Mouse (Mus musculus) intestine, embryonic 16.5 days (tissue): ENCODE data around the gene Susd2. TPM values are rescaled to one million over a fixed set of nuclear protein-coding genes. Genes with fewer than 3 reads are reported as not detected.

Experiments
- ATAC-seq: fragments of 200-750 bp; cut with Nextera tagmentation; 2 replicates; pipeline ENCODE4 v1.8.0; 2017; ENCODE audit warnings: moderate TSS enrichment, moderate library complexity
- H3K27ac ChIP-seq: fragments of 300-500 bp; sonication (generic); 2 replicates; pipeline ENCODE4 v1.5.1; 2014; ENCODE audit warnings: mild to moderate bottlenecking, low read length
- H3K27me3 ChIP-seq: fragments of 300-500 bp; sonication (generic); replicated peaks from 2 replicates; pipeline ENCODE4 v1.6.1; 2014; ENCODE audit warnings: low read length, control low read depth, mixed read lengths; ENCODE audit not compliant: control insufficient read depth, insufficient read depth
- H3K36me3 ChIP-seq: fragments of 300-500 bp; sonication (generic); 2 replicates; pipeline ENCODE4 v1.6.1; 2014; ENCODE audit warnings: low read length, control low read depth; ENCODE audit not compliant: control insufficient read depth, insufficient read depth
- H3K4me1 ChIP-seq: fragments of 300-500 bp; sonication (generic); 2 replicates; pipeline ENCODE4 v1.6.1; 2014; ENCODE audit warnings: low read length, control low read depth, mixed read lengths; ENCODE audit not compliant: control insufficient read depth, insufficient read depth
- H3K4me2 ChIP-seq: fragments of 300-500 bp; sonication (generic); 2 replicates; pipeline ENCODE4 v1.6.1; 2014; ENCODE audit warnings: low read depth, low read length, control low read depth
- H3K4me3 ChIP-seq: fragments of 300-500 bp; sonication (generic); 2 replicates; pipeline ENCODE4 v1.5.1; 2014; ENCODE audit warnings: mild to moderate bottlenecking, low read length
- H3K9ac ChIP-seq: fragments of 300-500 bp; sonication (generic); 2 replicates; pipeline ENCODE4 v1.6.1; 2014; ENCODE audit warnings: low read depth, low read length
- H3K9me3 ChIP-seq: fragments of 300-500 bp; sonication (generic); 2 replicates; pipeline ENCODE4 v1.6.1; 2016; ENCODE audit warnings: low read length, control low read depth; ENCODE audit not compliant: control insufficient read depth
- WGBS: fragments of 180-500 bp; shearing (Covaris S2); extraction: QIAGEN DNeasy Blood & Tissue Kit; methylation state at CpG from one replicate; pipeline ENCODE4 v1.1.7; 2014; 5-methylcytosine and 5-hydroxymethylcytosine counted together
- polyA plus RNA-seq: library from polyadenylated mRNA; unstranded; fragments of >200 nt; fragmentation: Nextera tagmentation; extraction: Ambion mirVana; gene quantifications from 2 replicates; pipeline ENCODE4 v1.2.1, GENCODE M21; 2015

Susd2 gene
- polyA plus RNA-seq, 1 experiment from 2014 or later: 19.1 TPM

DNA sequence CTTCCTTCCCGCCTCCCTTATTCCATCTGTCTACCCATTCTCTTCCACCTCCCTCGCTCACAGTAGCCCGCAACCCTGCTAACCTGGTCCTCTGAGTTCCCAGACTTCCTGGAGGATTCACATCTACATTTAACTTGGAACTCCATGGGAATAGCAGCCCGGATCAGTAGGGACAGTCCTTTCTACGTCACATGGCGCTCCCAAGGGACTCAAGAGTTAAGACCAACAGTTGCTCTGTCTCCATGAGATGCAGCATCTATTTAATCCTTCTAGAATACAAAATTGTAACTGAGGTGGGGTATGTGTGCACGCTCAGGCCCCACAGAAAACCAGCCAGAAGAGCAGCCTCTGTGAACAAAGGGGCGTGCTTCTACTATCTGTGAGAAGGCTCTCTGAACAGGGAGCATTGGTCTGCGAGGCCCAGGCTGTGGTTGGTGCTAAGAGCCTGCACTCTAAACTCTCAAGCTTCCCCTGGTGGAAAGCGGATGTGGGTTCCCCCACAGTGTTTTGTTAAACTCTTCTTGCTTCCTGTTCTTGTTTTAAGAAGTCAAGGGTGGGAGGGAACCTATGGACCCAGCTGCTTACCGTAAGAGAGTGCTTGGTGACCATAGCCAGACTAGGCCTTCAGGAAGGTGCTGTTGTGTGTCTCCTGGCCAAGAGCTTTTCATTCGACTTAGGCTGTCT lies 52.5 kb downstream of the Susd2 start:
- Histone ChIP-seq H3K36me3 (no peaks in the 10 kb centered on the region), H3K27ac (peak overlapping the region; percentile 59), H3K4me2 (peak overlapping the region; percentile 26; the same call in 1 of the 2 replicates), H3K9me3 (no peaks in the 10 kb centered on the region), H3K9ac (peak overlapping the region; percentile 8; the same call in 1 of the 2 replicates), H3K4me3 (no peak overlapping the region), H3K27me3 (no peaks in the 10 kb centered on the region), H3K4me1 (peaks cover 25% of the 10 kb centered on the region)
- peak; percentile 36; the same call in 1 of the 2 replicates for ATAC-seq
- WGBS: 66% methylated on average over 12 of the region's 12 CpGs

DNA sequence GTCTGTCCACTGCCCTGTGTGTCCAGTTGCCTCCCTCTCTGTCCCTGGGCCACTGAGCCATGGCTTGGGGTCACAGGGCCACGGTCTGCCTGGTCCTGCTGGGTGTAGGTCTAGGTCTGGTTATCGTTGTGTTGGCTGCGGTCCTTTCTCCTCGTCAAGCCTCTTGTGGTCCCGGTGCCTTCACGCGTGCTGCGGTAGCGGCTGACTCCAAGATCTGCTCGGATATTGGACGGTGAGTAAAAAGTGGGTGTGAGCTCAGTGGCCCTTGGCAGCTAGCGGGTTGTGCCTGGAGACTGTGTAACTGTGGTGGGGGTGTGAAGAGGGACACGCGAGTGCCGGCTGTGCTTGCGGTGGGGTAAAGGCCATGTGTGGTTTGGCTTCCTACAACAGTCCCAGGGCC lies 54.2 kb downstream of the Susd2 start:
- 54% methylated on average over 16 of the region's 16 CpGs for WGBS
- Histone ChIP-seq H3K4me3 (peak overlapping the region; percentile 39), H3K36me3 (no peaks in the 10 kb centered on the region), H3K9me3 (no peaks in the 10 kb centered on the region), H3K4me2 (peak overlapping the region; percentile 54), H3K4me1 (peaks cover 25% of the 10 kb centered on the region), H3K27ac (peak overlapping the region; percentile 64), H3K9ac (peak overlapping the region; percentile 64), H3K27me3 (no peaks in the 10 kb centered on the region)
- 0 out of 2 replicates have a peak, but pooled peaks have one; percentile 17 for ATAC-seq

DNA sequence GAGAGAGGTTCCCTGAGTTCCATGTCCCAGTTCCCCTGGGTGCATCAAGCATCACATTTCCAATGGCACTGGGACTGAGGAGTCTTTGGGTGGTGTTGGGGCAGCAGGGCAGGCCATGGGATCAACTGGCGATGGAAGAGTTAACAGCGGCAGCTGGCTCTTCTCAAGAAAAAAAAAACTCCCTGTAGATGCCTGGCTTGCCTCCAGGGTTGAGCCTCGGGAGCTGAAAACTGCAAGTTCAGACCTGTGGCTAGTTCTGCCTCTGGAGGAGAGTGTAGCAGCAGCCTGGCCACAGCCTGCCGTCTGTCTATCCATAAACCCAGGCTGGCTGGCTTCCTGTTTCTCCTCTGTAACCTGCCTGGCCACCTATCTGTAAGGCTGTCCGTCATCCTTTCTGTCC lies 54.7 kb downstream of the Susd2 start, which contains the start of gene Ggt5:
Gene Ggt5, plus strand, starts transcription at position 212 of the 400 bp plus-strand sequence.
- peak within 1 kb of the TSS; percentile 64 for H3K27ac ChIP-seq
- peak within 1 kb of the TSS; percentile 64 for H3K9ac ChIP-seq
- no peaks in the 10 kb centered on the region for H3K36me3 ChIP-seq
- peak; percentile 45; the same call in 1 of the 2 replicates for ATAC-seq
- peak within 1 kb of the TSS; percentile 39 for H3K4me3 ChIP-seq
- peaks cover 25% of the 10 kb centered on the region for H3K4me1 ChIP-seq
- H3K9me3 ChIP-seq: no peaks in the 10 kb centered on the region
- no peaks in the 10 kb centered on the region for H3K27me3 ChIP-seq
- peak within 1 kb of the TSS; percentile 54 for H3K4me2 ChIP-seq
- WGBS: 18% methylated on average over 5 of the region's 5 CpGs

DNA sequence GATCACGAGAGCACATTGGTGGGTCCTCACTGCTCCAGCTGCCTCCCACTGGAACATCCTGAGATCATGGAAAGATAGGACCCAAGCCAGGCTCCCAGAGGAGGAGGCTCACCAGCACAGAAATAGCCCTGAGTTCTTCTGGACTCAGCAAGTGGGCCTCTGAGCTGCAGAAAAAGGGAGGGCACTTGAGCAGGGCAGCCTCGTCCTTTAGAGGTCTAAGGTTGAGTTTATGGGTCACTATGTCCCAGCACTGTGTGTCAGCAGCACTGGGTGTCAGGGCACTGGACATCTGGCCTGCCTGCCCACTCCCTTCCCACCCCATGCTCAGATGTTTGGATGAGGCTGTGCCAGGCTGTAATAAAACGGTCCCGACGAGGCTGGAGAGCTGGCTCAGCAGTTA lies 55.5 kb downstream of the Susd2 start:
- no peak overlapping the region for H3K4me3 ChIP-seq
- 52% methylated on average over 5 of the region's 5 CpGs for WGBS
- H3K27me3 ChIP-seq: no peaks in the 10 kb centered on the region
- H3K36me3 ChIP-seq: no peaks in the 10 kb centered on the region
- H3K4me2 ChIP-seq: no peak overlapping the region
- ATAC-seq: no peak
- H3K27ac ChIP-seq: 0 out of 2 replicates have a peak overlapping the region, but pooled peaks have one; percentile 2
- H3K9ac ChIP-seq: no peak overlapping the region
- H3K4me1 ChIP-seq: peaks cover 25% of the 10 kb centered on the region
- no peaks in the 10 kb centered on the region for H3K9me3 ChIP-seq

DNA sequence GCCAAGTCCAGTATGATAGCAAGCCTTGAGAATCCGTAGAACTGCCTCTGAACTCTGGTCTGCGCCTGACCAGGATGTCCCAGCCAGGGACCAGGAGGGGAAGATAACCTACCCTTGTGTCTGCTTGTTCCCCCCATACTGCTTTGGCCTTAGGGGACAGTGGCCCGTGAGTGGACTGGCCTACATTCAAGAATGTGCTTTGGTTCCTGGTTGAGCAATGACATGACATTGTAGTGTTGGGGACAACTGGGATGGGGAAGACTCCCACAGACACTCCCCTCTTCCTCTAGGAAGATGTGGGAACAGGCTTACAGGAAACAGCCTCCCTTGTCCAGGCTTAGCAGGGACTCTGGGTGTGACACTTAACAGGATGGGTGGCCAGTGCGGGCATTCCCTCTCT lies 56.0 kb downstream of the Susd2 start:
- Histone ChIP-seq H3K27me3 (no peaks in the 10 kb centered on the region), H3K27ac (no peak overlapping the region), H3K36me3 (no peaks in the 10 kb centered on the region), H3K4me3 (no peak overlapping the region), H3K4me1 (peaks cover 24% of the 10 kb centered on the region), H3K9me3 (no peaks in the 10 kb centered on the region), H3K4me2 (no peak overlapping the region), H3K9ac (no peak overlapping the region)
- no peak for ATAC-seq
- WGBS: 77% methylated on average over 4 of the region's 4 CpGs

Other genes starting within 250 kb of the Susd2 start
- 0.98 and 1.8 TPM in 2 replicates for gene Upb1, start 242.9 kb downstream of the Susd2 start, polyA plus RNA-seq
- 136 and 144 TPM in 2 replicates for gene Snrpd3, start 126.5 kb downstream of the Susd2 start, polyA plus RNA-seq
- 55.5 and 63.0 TPM in 2 replicates for gene Gucd1, start 126.0 kb downstream of the Susd2 start, polyA plus RNA-seq
- gene Lrrc75b, start 83.7 kb downstream of the Susd2 start, polyA plus RNA-seq: 1.9 and 2.7 TPM in 2 replicates
- gene Ggt1, start 82.4 kb downstream of the Susd2 start, polyA plus RNA-seq: 115 and 144 TPM in 2 replicates
- gene Ggt5, start 54.7 kb downstream of the Susd2 start, polyA plus RNA-seq: 8.6 and 8.8 TPM in 2 replicates
- gene Cabin1, start 120.3 kb upstream of the Susd2 start, polyA plus RNA-seq: 26.4 and 27.1 TPM in 2 replicates
- gene Ddt, start 129.4 kb upstream of the Susd2 start, polyA plus RNA-seq: 82.0 and 92.1 TPM in 2 replicates
- gene Gm20441, start 136.9 kb upstream of the Susd2 start, polyA plus RNA-seq: not detected in 2 replicates
- gene Gstt3, start 137.4 kb upstream of the Susd2 start, polyA plus RNA-seq: 49.1 and 53.1 TPM in 2 replicates
- gene Gstt1, start 154.6 kb upstream of the Susd2 start, polyA plus RNA-seq: 16.4 and 19.2 TPM in 2 replicates
- not detected in 2 replicates for gene Gstt4, start 178.5 kb upstream of the Susd2 start, polyA plus RNA-seq
- 78.3 and 83.7 TPM in 2 replicates for gene Gstt2, start 193.4 kb upstream of the Susd2 start, polyA plus RNA-seq
- 1,982 and 2,201 TPM in 2 replicates for gene Mif, start 216.2 kb upstream of the Susd2 start, polyA plus RNA-seq
- 6.8 and 9.7 TPM in 2 replicates for gene Derl3, start 249.4 kb upstream of the Susd2 start, polyA plus RNA-seq